Mouse (Mus musculus): Measurements from ENCODE around the gene Cyp27b1.

DNA sequence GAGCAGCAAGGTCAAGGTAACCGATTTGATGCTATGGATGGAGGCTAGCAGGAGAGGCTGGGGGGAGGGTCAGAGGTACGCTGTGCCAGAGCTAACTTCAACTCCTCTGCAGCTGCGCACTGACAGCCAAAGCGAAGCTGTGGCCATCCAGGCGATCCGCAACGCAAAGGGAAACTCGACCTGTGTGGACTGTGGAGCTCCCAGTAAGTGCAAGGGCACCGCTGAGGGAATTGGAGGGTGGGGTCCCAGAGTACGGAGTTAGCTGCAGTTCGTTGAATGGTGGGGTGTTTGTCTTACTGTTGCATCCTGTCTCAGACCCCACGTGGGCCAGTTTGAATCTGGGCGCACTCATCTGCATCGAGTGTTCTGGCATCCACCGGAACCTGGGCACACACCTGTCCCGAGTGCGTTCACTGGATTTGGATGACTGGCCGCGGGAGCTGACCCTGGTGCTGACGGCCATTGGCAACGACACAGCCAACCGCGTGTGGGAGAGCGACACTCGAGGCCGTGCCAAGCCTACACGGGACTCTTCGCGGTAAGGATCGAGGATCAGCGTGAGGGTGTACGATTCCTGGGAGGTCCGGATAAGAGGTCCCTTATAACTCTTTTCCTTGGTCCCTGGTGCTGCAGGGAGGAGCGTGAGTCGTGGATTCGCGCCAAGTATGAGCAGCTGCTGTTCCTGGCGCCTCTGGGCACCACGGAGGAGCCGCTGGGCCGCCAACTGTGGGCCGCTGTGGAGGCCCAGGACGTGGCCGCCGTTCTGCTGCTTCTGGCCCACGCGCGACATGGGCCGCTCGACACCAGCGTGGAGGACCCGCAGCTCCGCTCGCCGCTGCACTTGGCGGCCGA lies 42.7 kb downstream of the Cyp27b1 start:
- TF ChIP-seq CTCF (IDR thresholded peaks at IDR 0.05; ENCODE audit: low read depth, low read length) = no peak
- no peak for TF ChIP-seq TAL1 (conservative IDR thresholded peaks at IDR 0.05; ENCODE audit: low read depth, low read length)
- no peak for TF ChIP-seq GATA1 (IDR thresholded peaks at IDR 0.05; ENCODE audit: borderline replicate concordance, low read length)
- TF ChIP-seq POLR2AphosphoS5 (IDR thresholded peaks at IDR 0.05; ENCODE audit: insufficient replicate concordance, low read depth, low read length) = no peak
- no peak for TF ChIP-seq GATA2 (IDR thresholded peaks at IDR 0.05; ENCODE audit: borderline replicate concordance, low read depth, low read length)

Measured in G1E (cell line).